Mouse (Mus musculus) E14TG2a.4 (cell line): ENCODE data around the gene Cryba4.

ENCODE experiments used
- CTCF ChIP-seq: conservative IDR thresholded peaks from 2 replicates; pipeline ENCODE4 v1.5.1; 2014; ENCODE audit warnings: low read length
- NANOG ChIP-seq: IDR thresholded peaks from 2 replicates; pipeline ENCODE4 v1.6.1; 2014; ENCODE audit warnings: borderline replicate concordance, low read length, mixed read lengths

DNA sequence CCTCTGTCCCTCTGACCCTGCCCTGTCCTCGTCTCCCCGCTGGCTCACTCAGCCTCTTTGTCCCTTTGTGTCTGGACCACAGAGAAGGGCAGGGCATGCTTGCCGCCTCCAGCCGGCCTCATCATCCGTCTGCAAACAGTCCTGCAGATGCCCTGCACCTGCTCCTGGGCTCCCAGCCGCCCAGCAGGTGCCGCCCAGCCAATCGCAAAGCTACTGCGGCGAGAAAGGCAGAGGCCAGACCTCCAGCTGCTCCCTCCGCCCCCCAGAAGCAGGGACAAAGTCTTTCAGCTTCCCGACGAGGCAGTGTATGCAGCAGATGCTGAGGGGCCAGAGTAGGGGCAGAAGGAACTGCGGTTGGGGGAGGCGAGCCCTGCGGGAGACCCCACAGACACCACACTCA is 14.9 kb downstream of the Cryba4 start:
- TF ChIP-seq CTCF = no peak
- TF ChIP-seq NANOG = no peak
